Mouse (Mus musculus) lung, postnatal 0 days (tissue): ENCODE measurements around the gene Rilpl1. TPM values are rescaled to one million over a fixed set of nuclear protein-coding genes. Genes with fewer than 3 reads are reported as not detected.

ENCODE experiments used
- ATAC-seq: fragments of 200-750 bp; cut with Nextera tagmentation; 2 replicates; pipeline ENCODE4 v1.8.0; 2017; ENCODE audit warnings: moderate library complexity
- DNase-seq: peaks from one replicate; pipeline ENCODE4 v3.0.0-alpha.2; 2016; ENCODE audit warnings: low spot score
- H3K27ac ChIP-seq: fragments of 300-500 bp; sonication (generic); 2 replicates; pipeline ENCODE4 v1.5.1; 2014; ENCODE audit warnings: antibody characterized with exemption, mild to moderate bottlenecking, low read length, mixed read lengths
- H3K27me3 ChIP-seq: fragments of 300-500 bp; sonication (generic); replicated peaks from 2 replicates; pipeline ENCODE4 v1.6.1; 2014; ENCODE audit warnings: low read length, mixed read lengths; ENCODE audit not compliant: insufficient read depth
- H3K36me3 ChIP-seq: fragments of 300-500 bp; sonication (generic); 2 replicates; pipeline ENCODE4 v1.6.1; 2014; ENCODE audit warnings: low read length, mixed read lengths; ENCODE audit not compliant: insufficient read depth
- H3K4me1 ChIP-seq: fragments of 300-500 bp; sonication (generic); 2 replicates; pipeline ENCODE4 v1.6.1; 2014; ENCODE audit warnings: antibody characterized with exemption, low read depth, low read length, mixed read lengths; ENCODE audit not compliant: insufficient read depth
- H3K4me2 ChIP-seq: fragments of 300-500 bp; sonication (generic); replicated peaks from 2 replicates; pipeline ENCODE4 v1.6.1; 2014; ENCODE audit warnings: low read depth, mild to moderate bottlenecking, low read length, moderate library complexity, mixed read lengths
- H3K4me3 ChIP-seq: fragments of 300-500 bp; sonication (generic); 2 replicates; pipeline ENCODE4 v1.5.1; 2014; ENCODE audit warnings: low read depth, low read length
- H3K9ac ChIP-seq: fragments of 300-500 bp; sonication (generic); replicated peaks from 2 replicates; pipeline ENCODE4 v1.6.1; 2014; ENCODE audit warnings: low read depth, mild to moderate bottlenecking
- H3K9me3 ChIP-seq: fragments of 300-500 bp; sonication (generic); 2 replicates; pipeline ENCODE4 v1.6.1; 2016; ENCODE audit warnings: low read length, mixed read lengths
- CTCF ChIP-seq: IDR thresholded peaks from 2 replicates; pipeline ENCODE4 v1.5.1; 2016; ENCODE audit warnings: antibody characterized with exemption, mild to moderate bottlenecking
- EP300 ChIP-seq: IDR thresholded peaks from 2 replicates; pipeline ENCODE4 v1.6.1; 2016; ENCODE audit warnings: antibody characterized with exemption, mild to moderate bottlenecking, control low read depth
- WGBS: fragments of 180-500 bp; shearing (Covaris S2); extraction: QIAGEN DNeasy Blood & Tissue Kit; methylation state at CpG from one replicate; pipeline ENCODE4 v1.1.7; 2014; 5-methylcytosine and 5-hydroxymethylcytosine counted together
- polyA plus RNA-seq: library from polyadenylated mRNA; unstranded; fragments of >200 nt; fragmentation: Nextera tagmentation; extraction: Ambion mirVana; gene quantifications from 2 replicates; pipeline ENCODE4 v1.2.1, GENCODE M21; 2015

Rilpl1 gene
- polyA plus RNA-seq, 1 experiment from 2014 or later, result 24.4 TPM

- Histone ChIP-seq H3K4me1 (peaks cover 23% of the 10 kb centered on the region), H3K27me3 (no peaks in the 10 kb centered on the region), H3K27ac (no peak overlapping the region), H3K4me3 (no peak overlapping the region), H3K36me3 (no peaks in the 10 kb centered on the region), H3K9me3 (no peaks in the 10 kb centered on the region), H3K9ac (no peak overlapping the region), H3K4me2 (no peak overlapping the region; the same call in 1 of the 2 replicates)
- WGBS, result 25% methylated on average over 7 of the region's 7 CpGs
- peak; percentile 12; the same call in 1 of the 2 replicates for ATAC-seq
- TF ChIP-seq CTCF (no peak), EP300 (no peak)
- DNase-seq, result peak; percentile 41
Observed at GRCm38 (mm10) chr5:124532451-124532850, 1.3 kb upstream of the Rilpl1 start.

GRCm38 (mm10) chr5:124531583-124531930, 366 bp upstream of the Rilpl1 start:
- DNase-seq (no peak), ATAC-seq (no peak)
- H3K36me3 ChIP-seq, result no peaks in the 10 kb centered on the region
- H3K27me3 ChIP-seq, result no peaks in the 10 kb centered on the region
- peaks cover 21% of the 10 kb centered on the region for H3K4me1 ChIP-seq
- H3K27ac ChIP-seq, result peak overlapping the region; percentile 89
- WGBS, result 14% methylated on average over 13 of the region's 14 CpGs
- peak overlapping the region; percentile 82 for H3K4me3 ChIP-seq
- peak overlapping the region; percentile 70; the same call in 1 of the 2 replicates for H3K9ac ChIP-seq
- TF ChIP-seq EP300, result no peak
- TF ChIP-seq CTCF, result no peak
- peak overlapping the region; percentile 78 for H3K4me2 ChIP-seq
- no peaks in the 10 kb centered on the region for H3K9me3 ChIP-seq

- Histone ChIP-seq H3K4me3 (peak overlapping the region; percentile 82; the same call in 1 of the 2 replicates), H3K4me2 (peak overlapping the region; percentile 78), H3K27ac (peak overlapping the region; percentile 89), H3K9ac (no peak overlapping the region), H3K27me3 (no peaks in the 10 kb centered on the region), H3K9me3 (no peaks in the 10 kb centered on the region), H3K4me1 (peaks cover 20% of the 10 kb centered on the region), H3K36me3 (no peaks in the 10 kb centered on the region)
- no peak for DNase-seq
- TF ChIP-seq CTCF, result no peak
- TF ChIP-seq EP300, result no peak
- peak; percentile 16; the same call in 1 of the 2 replicates for ATAC-seq
- 33% methylated on average over 8 of the region's 8 CpGs for WGBS
Observed at GRCm38 (mm10) chr5:124529697-124530096, 1.5 kb downstream of the Rilpl1 start.

- peaks cover 20% of the 10 kb centered on the region for H3K4me1 ChIP-seq
- H3K27me3 ChIP-seq, result no peaks in the 10 kb centered on the region
- peak; percentile 40 for ATAC-seq
- H3K9ac ChIP-seq, result peak overlapping the region; percentile 32; the same call in 1 of the 2 replicates
- H3K36me3 ChIP-seq, result no peaks in the 10 kb centered on the region
- 17% methylated on average over 8 of the region's 8 CpGs for WGBS
- H3K4me2 ChIP-seq, result peak overlapping the region; percentile 78
- no peaks in the 10 kb centered on the region for H3K9me3 ChIP-seq
- DNase-seq, result peak; percentile 35
- peak overlapping the region; percentile 89 for H3K27ac ChIP-seq
- peak overlapping the region; percentile 82; the same call in 1 of the 2 replicates for H3K4me3 ChIP-seq
- no peak for TF ChIP-seq CTCF
- no peak for TF ChIP-seq EP300
Observed at GRCm38 (mm10) chr5:124529191-124529651, 2.0 kb downstream of the Rilpl1 start.

GRCm38 (mm10) chr5:124528791-124529190, 2.4 kb downstream of the Rilpl1 start:
- Histone ChIP-seq H3K27ac (peak overlapping the region; percentile 89), H3K4me3 (peak overlapping the region; percentile 82; the same call in 1 of the 2 replicates), H3K4me1 (peaks cover 20% of the 10 kb centered on the region), H3K4me2 (peak overlapping the region; percentile 78), H3K36me3 (no peaks in the 10 kb centered on the region), H3K9me3 (no peaks in the 10 kb centered on the region), H3K27me3 (no peaks in the 10 kb centered on the region), H3K9ac (peak overlapping the region; percentile 32; the same call in 1 of the 2 replicates)
- peak; percentile 51 for DNase-seq
- whole genome bisulfite sequencing, result 16% methylated on average over 9 of the region's 9 CpGs
- TF ChIP-seq CTCF (no peak), EP300 (no peak)
- ATAC-seq, result no peak

GRCm38 (mm10) chr5:124528351-124528750, 2.8 kb downstream of the Rilpl1 start:
- Histone ChIP-seq H3K4me3 (peak overlapping the region; percentile 82; the same call in 1 of the 2 replicates), H3K9ac (peak overlapping the region; percentile 32; the same call in 1 of the 2 replicates)
- WGBS, result 66% methylated on average over 4 of the region's 4 CpGs

More at GRCm38 (mm10) chr5:124528351-124528750, 2.8 kb downstream of the Rilpl1 start:
- no peak for ATAC-seq
- H3K9me3 ChIP-seq, result no peaks in the 10 kb centered on the region
- DNase-seq, result no peak
- no peaks in the 10 kb centered on the region for H3K27me3 ChIP-seq
- H3K4me2 ChIP-seq, result peak overlapping the region; percentile 78
- H3K36me3 ChIP-seq, result no peaks in the 10 kb centered on the region
- H3K4me1 ChIP-seq, result peaks cover 20% of the 10 kb centered on the region
- TF ChIP-seq EP300 (no peak), CTCF (no peak)
- peak overlapping the region; percentile 89 for H3K27ac ChIP-seq
